Mouse (Mus musculus): Measurements from ENCODE around the gene Snapc5.

DNA sequence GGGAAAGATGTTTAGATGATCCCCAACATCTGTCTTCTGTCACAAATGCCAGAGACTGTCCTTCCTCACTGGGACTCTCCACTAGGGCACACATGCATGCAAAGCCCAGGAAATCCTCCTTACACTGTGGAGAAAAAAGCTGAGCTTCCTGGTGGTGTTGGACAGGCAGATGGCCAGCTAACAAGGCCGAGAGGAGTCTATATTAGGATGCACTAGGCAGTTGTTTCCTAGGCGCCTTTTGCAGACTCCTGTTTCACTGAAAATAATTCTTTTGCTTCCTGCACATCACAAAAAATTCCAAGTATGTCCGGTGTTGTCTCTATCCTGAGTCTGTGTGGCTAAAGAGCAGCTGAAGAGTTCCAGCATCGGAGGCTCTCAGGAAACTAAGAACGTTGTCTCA, 52.1 kb downstream of the Snapc5 start:
- no peak for TF ChIP-seq CTCF (IDR thresholded peaks at IDR 0.05; ENCODE audit: low read depth, low read length)
- no peak for TF ChIP-seq EP300 (IDR thresholded peaks at IDR 0.05; ENCODE audit: insufficient read depth, low read depth, low read length)
